Comparison of ENCODE assay signal across 8 mouse cellular contexts in genomic region chr5:125273666-125274109, GRCm38 (mm10).
A peak's percentile ranks its signal among the peaks of the same experiment; 100 is the strongest.
DNase-seq lines count a peak whose midpoint lies in the region; ATAC-seq and TF ChIP-seq lines count a peak whose summit lies in the region.

No protein-coding gene starts in this region.

- H3K9ac ChIP-seq in stomach, embryonic 16.5 days (ENCODE audit: low read length): no peak overlapping the region

- H3K36me3 ChIP-seq in spleen, adult 2 months (ENCODE audit: control insufficient read depth, insufficient read depth, low read length): no peaks in the 10 kb centered on the region
- no peaks in the 10 kb centered on the region for H3K36me3 ChIP-seq in stomach, embryonic 16.5 days (ENCODE audit: control insufficient read depth, insufficient read depth, low read length)

- H3K27me3 ChIP-seq in spleen, adult 2 months (ENCODE audit: control insufficient read depth, insufficient read depth, low read length): no peaks in the 10 kb centered on the region
- no peaks in the 10 kb centered on the region for H3K27me3 ChIP-seq in stomach, embryonic 16.5 days (ENCODE audit: control insufficient read depth, insufficient read depth, low read length)

- no peaks in the 10 kb centered on the region for H3K9me3 ChIP-seq in stomach, embryonic 16.5 days (replicated peaks; ENCODE audit: control insufficient read depth, low read length)

- intact Hi-C loops in gastrocnemius, adult 2 months (cut with DNase I): loop anchor here (2.0 kb wide), 1 partner anchor 95 kb away; no protein-coding TSS in a partner anchor
- intact Hi-C loops in left cerebral cortex, postnatal 10 days (cut with DNase I): no loop called here

- peak; percentile 22 to 34 for DNase-seq in spleen, adult 2 months (ENCODE audit: low read depth in 1 of 2, low spot score in 2 of 2)
- no peak for DNase-seq in spleen, adult 12 weeks (ENCODE audit: low spot score)
- peak; percentile 76 to 83 for DNase-seq in cerebellum, postnatal 10 days
- DNase-seq in gastrocnemius, adult 2 months: peak; percentile 94
- DNase-seq in induced T-regulatory cell, adult 2 months (ENCODE audit: low read depth): peak; percentile 64
- peak; percentile 62 to 79 for DNase-seq in left cerebral cortex, postnatal 10 days (ENCODE audit: extremely low spot score in 1 of 2, low spot score in 2 of 2)

- peak; percentile 36; the same call in 1 of the 2 replicates for TF ChIP-seq CTCF in spleen, adult 2 months (IDR thresholded peaks at IDR 0.05; ENCODE audit: extremely low read depth, insufficient read depth, insufficient read length, insufficient replicate concordance)
- peak; percentile 54 for TF ChIP-seq CTCF in gastrocnemius, adult 2 months (IDR thresholded peaks at IDR 0.05)

- no peak overlapping the region for H3K4me2 ChIP-seq in stomach, embryonic 16.5 days (ENCODE audit: low read depth, low read length)

- H3K27ac ChIP-seq in spleen, adult 2 months (ENCODE audit: insufficient read depth, low read length): no peak overlapping the region
- H3K27ac ChIP-seq in gastrocnemius, adult 2 months: peak overlapping the region; percentile 74
- H3K27ac ChIP-seq in stomach, embryonic 16.5 days (ENCODE audit: low read length): no peak overlapping the region

- ATAC-seq in megakaryocyte progenitor cell, adult 5-6 weeks (replicated peaks; ENCODE audit: poor library complexity): peak; percentile 77
- peak; percentile 52; the same call in 1 of the 2 replicates for ATAC-seq in stomach, embryonic 16.5 days (ENCODE audit: insufficient read depth, low FRiP score)

- no peak overlapping the region for H3K4me3 ChIP-seq in spleen, adult 2 months (ENCODE audit: extremely low read depth, insufficient read depth, insufficient read length)
- no peak overlapping the region for H3K4me3 ChIP-seq in gastrocnemius, adult 2 months
- H3K4me3 ChIP-seq in stomach, embryonic 16.5 days (replicated peaks; ENCODE audit: low read length): no peak overlapping the region

- no peaks in the 10 kb centered on the region; the same call in 1 of the 2 replicates for H3K4me1 ChIP-seq in spleen, adult 2 months (ENCODE audit: control insufficient read depth, insufficient read depth, insufficient read length)
- H3K4me1 ChIP-seq in stomach, embryonic 16.5 days (ENCODE audit: control insufficient read depth, insufficient read depth, low read length): peaks cover 9% of the 10 kb centered on the region

- no peak for TF ChIP-seq POLR2A in spleen, adult 2 months (IDR thresholded peaks at IDR 0.05; ENCODE audit: low read depth, low read length)

- WGBS in spleen, adult 2 months: 7% methylated on average over 8 of the region's 8 CpGs
- WGBS in stomach, embryonic 16.5 days: 16% methylated on average over 8 of the region's 8 CpGs
